Mouse (Mus musculus) heart, embryonic 16.5 days (tissue): ENCODE data around the gene Olfr1390. TPM values are rescaled to one million over a fixed set of nuclear protein-coding genes. Genes with fewer than 3 reads are reported as not detected.
"Not testable (repeated sequence)": the region's sequence is repeated elsewhere in the genome, so short reads cannot be mapped to it uniquely, and the experiment has no call there.

ENCODE experiments used
- ATAC-seq: fragments of 200-750 bp; cut with Nextera tagmentation; replicated peaks from 2 replicates; pipeline ENCODE4 v1.8.0; 2017; ENCODE audit warnings: moderate number of reproducible peaks; ENCODE audit not compliant: insufficient read depth, low FRiP score; ENCODE audit errors: extremely low read depth
- H3K27ac ChIP-seq: fragments of 300-500 bp; sonication (generic); 2 replicates; pipeline ENCODE4 v1.5.1; 2014; ENCODE audit warnings: mild to moderate bottlenecking, low read length, control low read depth, moderate library complexity
- H3K27me3 ChIP-seq: fragments of 300-500 bp; sonication (generic); 2 replicates; pipeline ENCODE4 v1.6.1; 2014; ENCODE audit warnings: low read length, mixed read lengths; ENCODE audit not compliant: control insufficient read depth, insufficient read depth
- H3K36me3 ChIP-seq: fragments of 300-500 bp; sonication (generic); 2 replicates; pipeline ENCODE4 v1.6.1; 2014; ENCODE audit not compliant: control insufficient read depth, insufficient read depth
- H3K4me1 ChIP-seq: fragments of 300-500 bp; sonication (generic); 2 replicates; pipeline ENCODE4 v1.6.1; 2014; ENCODE audit warnings: low read length, mixed read lengths; ENCODE audit not compliant: control insufficient read depth, insufficient read depth
- H3K4me2 ChIP-seq: fragments of 300-500 bp; sonication (generic); 2 replicates; pipeline ENCODE4 v1.6.1; 2014; ENCODE audit warnings: low read depth, mild to moderate bottlenecking, control low read depth, low read length
- H3K4me3 ChIP-seq: fragments of 300-500 bp; sonication (generic); 2 replicates; pipeline ENCODE4 v1.5.1; 2014; ENCODE audit warnings: mild to moderate bottlenecking, control low read depth, low read length
- H3K9ac ChIP-seq: fragments of 300-500 bp; sonication (generic); 2 replicates; pipeline ENCODE4 v1.6.1; 2014; ENCODE audit warnings: low read length, control low read depth
- H3K9me3 ChIP-seq: fragments of 300-500 bp; sonication (generic); replicated peaks from 2 replicates; pipeline ENCODE4 v1.6.1; 2016; ENCODE audit warnings: low read length; ENCODE audit not compliant: control insufficient read depth
- WGBS: fragments of 180-500 bp; shearing (Covaris S2); extraction: QIAGEN DNeasy Blood & Tissue Kit; methylation state at CpG from one replicate; pipeline ENCODE4 v1.1.7; 2014; 5-methylcytosine and 5-hydroxymethylcytosine counted together
- polyA plus RNA-seq: library from polyadenylated mRNA; unstranded; fragments of >200 nt; fragmentation: Nextera tagmentation; extraction: Ambion mirVana; gene quantifications from 2 replicates; pipeline ENCODE4 v1.2.1, GENCODE M21; 2015

Olfr1390 gene
- polyA plus RNA-seq, result not detected in 2 replicates

- H3K9ac ChIP-seq, result no peak within 1 kb of the TSS
- no peak within 1 kb of the TSS for H3K4me2 ChIP-seq
- no peak for ATAC-seq
- no peak within 1 kb of the TSS for H3K4me3 ChIP-seq
- H3K27me3 ChIP-seq, result no peaks in the 10 kb centered on the region
- no peak within 1 kb of the TSS for H3K27ac ChIP-seq
- H3K4me1 ChIP-seq, result no peaks in the 10 kb centered on the region
- H3K36me3 ChIP-seq, result no peaks in the 10 kb centered on the region
- WGBS, result 70% methylated on average over 1 of the region's 1 CpGs
- no peaks in the 10 kb centered on the region for H3K9me3 ChIP-seq
Observed at GRCm38 (mm10) chr11:49334888-49335287, at the start of gene Olfr1390. Gene Olfr1390, plus strand, starts transcription at chr11:49335188.

- H3K9me3 ChIP-seq, result no peaks in the 10 kb centered on the region; the same call in 1 of the 2 replicates
- no peak for ATAC-seq
- WGBS, result 54% methylated on average over 2 of the region's 2 CpGs
- H3K36me3 ChIP-seq, result no peaks in the 10 kb centered on the region
- H3K4me1 ChIP-seq, result no peaks in the 10 kb centered on the region
- no peak overlapping the region for H3K4me3 ChIP-seq
- H3K4me2 ChIP-seq, result no peak overlapping the region
- H3K27me3 ChIP-seq, result no peaks in the 10 kb centered on the region
- no peak overlapping the region for H3K27ac ChIP-seq
- H3K9ac ChIP-seq, result no peak overlapping the region
Observed at GRCm38 (mm10) chr11:49287251-49287650, 47.7 kb upstream of the Olfr1390 start.

GRCm38 (mm10) chr11:49292777-49293176 lies 42.2 kb upstream of the Olfr1390 start:
- H3K27me3 ChIP-seq, result no peaks in the 10 kb centered on the region
- H3K4me3 ChIP-seq, result no peak overlapping the region
- WGBS, result 71% methylated on average over 3 of the region's 3 CpGs
- no peak overlapping the region for H3K9ac ChIP-seq
- H3K9me3 ChIP-seq, result no peaks in the 10 kb centered on the region
- no peak overlapping the region for H3K27ac ChIP-seq
- H3K36me3 ChIP-seq, result no peaks in the 10 kb centered on the region
- no peaks in the 10 kb centered on the region for H3K4me1 ChIP-seq
- H3K4me2 ChIP-seq, result no peak overlapping the region
- no peak for ATAC-seq

- no peak within 1 kb of the TSS for H3K4me2 ChIP-seq
- ATAC-seq, result no peak
- no peak within 1 kb of the TSS for H3K27ac ChIP-seq
- no peaks in the 10 kb centered on the region for H3K4me1 ChIP-seq
- no peak within 1 kb of the TSS for H3K4me3 ChIP-seq
- H3K9me3 ChIP-seq, result no peaks in the 10 kb centered on the region
- no peak within 1 kb of the TSS for H3K9ac ChIP-seq
- no peaks in the 10 kb centered on the region for H3K27me3 ChIP-seq
- no peaks in the 10 kb centered on the region for H3K36me3 ChIP-seq
Observed at GRCm38 (mm10) chr11:49304441-49304840, 30.5 kb upstream of the Olfr1390 start, which contains the start of gene Olfr10. Gene Olfr10, plus strand, starts transcription at chr11:49304741.

DNA sequence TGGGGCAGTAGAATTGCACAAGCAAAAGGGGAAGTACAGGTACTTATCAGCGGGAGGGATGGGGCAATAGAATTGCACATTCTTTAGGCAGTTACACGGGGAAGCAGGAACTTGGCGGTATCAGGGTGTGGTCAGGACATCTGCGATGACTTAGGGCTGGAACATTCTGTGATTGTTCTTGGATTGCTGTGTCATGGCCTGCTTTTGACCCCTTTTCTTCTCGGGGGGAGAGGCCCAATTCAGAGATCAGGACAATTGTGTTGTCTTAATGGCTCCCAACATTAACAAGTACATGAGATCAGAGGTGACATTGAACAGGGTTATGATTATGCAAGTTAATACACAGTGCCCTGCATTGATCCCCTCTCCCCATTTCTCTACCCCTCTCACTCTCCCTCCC lies 26.4 kb upstream of the Olfr1390 start:
- H3K27me3 ChIP-seq, H3K4me2 ChIP-seq, H3K9me3 ChIP-seq, H3K4me1 ChIP-seq, H3K36me3 ChIP-seq, H3K4me3 ChIP-seq, H3K27ac ChIP-seq, H3K9ac ChIP-seq, ATAC-seq: not testable (repeated sequence)
- WGBS, result 70% methylated on average over 5 of the region's 5 CpGs

DNA sequence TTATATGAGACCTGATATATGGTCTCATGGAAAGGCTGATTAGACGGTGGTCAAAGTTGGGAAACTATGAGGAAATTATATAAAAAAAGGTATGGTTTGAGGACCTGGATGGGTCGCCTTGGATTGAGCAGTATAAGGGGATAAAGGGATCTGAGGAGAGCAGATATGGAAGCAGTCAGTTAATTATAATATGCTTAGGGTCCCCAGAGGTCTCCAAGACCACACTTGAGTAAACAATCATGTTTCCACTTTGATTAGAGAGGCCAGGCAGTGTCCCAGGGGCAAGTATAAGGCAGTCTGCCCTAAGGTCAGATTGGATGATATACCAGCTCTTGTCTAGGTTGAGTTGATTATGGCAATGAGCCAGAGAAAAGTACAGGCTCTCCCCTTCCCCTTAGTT lies 12.5 kb upstream of the Olfr1390 start, which contains the start of gene Olfr1391:
TSS of gene Olfr1391 (plus strand) at position 301 of the 400 bp plus-strand sequence.
- ATAC-seq, result no peak
- Histone ChIP-seq H3K36me3 (no peaks in the 10 kb centered on the region), H3K4me2 (no peak within 1 kb of the TSS), H3K27me3 (no peaks in the 10 kb centered on the region), H3K9ac (no peak within 1 kb of the TSS), H3K27ac (no peak within 1 kb of the TSS), H3K4me3 (no peak within 1 kb of the TSS), H3K4me1 (no peaks in the 10 kb centered on the region), H3K9me3 (no peaks in the 10 kb centered on the region)
- WGBS, result 58% methylated on average over 2 of the region's 2 CpGs

- WGBS, result 72% methylated on average over 3 of the region's 3 CpGs
- Histone ChIP-seq H3K27me3 (no peaks in the 10 kb centered on the region), H3K9me3 (no peaks in the 10 kb centered on the region), H3K4me1 (no peaks in the 10 kb centered on the region), H3K27ac (no peak overlapping the region), H3K9ac (no peak overlapping the region), H3K4me3 (no peak overlapping the region), H3K4me2 (no peak overlapping the region), H3K36me3 (no peaks in the 10 kb centered on the region)
- no peak for ATAC-seq
Observed at GRCm38 (mm10) chr11:49326726-49327125, 8.3 kb upstream of the Olfr1390 start.

DNA sequence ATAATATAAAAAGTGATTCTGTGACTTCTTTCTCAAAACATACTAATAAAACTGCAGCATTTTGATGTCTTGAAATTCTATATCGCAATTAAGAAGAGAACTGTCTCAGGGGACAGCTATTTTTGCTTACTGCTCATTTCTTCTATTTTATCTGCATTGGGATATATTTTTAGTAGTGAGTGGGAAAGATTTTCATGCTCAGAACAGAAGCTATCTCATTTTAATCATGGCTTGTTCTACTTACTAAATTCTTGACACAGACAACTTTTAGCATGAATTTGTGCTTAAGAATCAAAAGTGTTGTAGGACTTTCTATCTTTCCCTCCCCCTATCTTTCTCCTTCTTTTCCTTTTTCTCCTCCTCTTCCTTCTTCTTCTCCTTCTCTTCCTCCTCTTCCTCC lies 5.3 kb upstream of the Olfr1390 start:
- no peaks in the 10 kb centered on the region for H3K9me3 ChIP-seq
- ATAC-seq, result no peak
- no peak overlapping the region for H3K27ac ChIP-seq
- H3K4me3 ChIP-seq, result no peak overlapping the region
- H3K4me1 ChIP-seq, result no peaks in the 10 kb centered on the region
- H3K9ac ChIP-seq, result no peak overlapping the region
- no peaks in the 10 kb centered on the region for H3K27me3 ChIP-seq
- H3K36me3 ChIP-seq, result no peaks in the 10 kb centered on the region
- 55% methylated on average over 1 of the region's 1 CpGs for WGBS
- no peak overlapping the region for H3K4me2 ChIP-seq

DNA sequence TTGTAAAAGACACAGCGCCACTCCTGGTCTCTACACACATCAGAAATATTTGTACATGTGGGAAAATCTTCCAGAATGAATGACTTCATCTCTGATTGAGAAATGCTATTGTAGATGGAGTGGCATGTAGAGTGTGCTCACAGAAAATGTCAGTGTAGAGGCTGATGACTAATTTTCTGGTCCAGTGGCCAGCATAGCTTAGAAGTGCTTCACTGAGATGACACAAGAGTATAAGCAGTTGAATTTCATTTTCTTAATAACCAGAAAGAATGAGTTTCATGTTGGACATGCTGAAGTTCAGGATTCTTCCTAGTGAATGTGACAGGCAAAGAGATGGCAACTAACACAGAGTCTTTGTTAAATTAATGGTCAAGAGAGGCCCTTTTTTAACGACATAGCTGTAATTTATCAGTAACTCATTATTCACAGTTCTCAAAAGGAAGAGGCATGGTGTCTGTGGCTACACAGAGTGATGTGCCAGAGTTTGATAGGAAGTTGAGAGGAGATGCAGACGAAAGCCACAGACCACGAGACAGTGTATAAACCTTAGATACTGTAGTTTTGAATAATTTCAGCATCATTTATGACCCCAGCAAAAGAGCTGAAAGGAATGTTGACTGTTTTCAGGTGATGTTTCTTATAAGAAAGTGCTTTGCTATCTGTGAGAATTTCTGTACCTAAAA lies 2.3 kb downstream of the Olfr1390 start:
- H3K27ac ChIP-seq, result no peak overlapping the region
- no peaks in the 10 kb centered on the region for H3K4me1 ChIP-seq
- H3K9ac ChIP-seq, result no peak overlapping the region
- no peak overlapping the region for H3K4me3 ChIP-seq
- H3K4me2 ChIP-seq, result no peak overlapping the region
- H3K27me3 ChIP-seq, result no peaks in the 10 kb centered on the region
- H3K36me3 ChIP-seq, result no peaks in the 10 kb centered on the region
- WGBS, result 54% methylated on average over 4 of the region's 4 CpGs
- H3K9me3 ChIP-seq, result no peaks in the 10 kb centered on the region
- no peak for ATAC-seq
